Mouse (Mus musculus) mouse embryonic stem cell (cell line): Measurements from ENCODE around the gene Fer.

ENCODE experiments used
- in situ Hi-C, 2 experiments: fragments of 300-500 bp; cut with MboI; formaldehyde crosslinking; loops; 1 replicate in 1 of 2; 3 replicates in 1 of 2; pipeline ENCODE4 v1.14.3; 2019 to 2020; ENCODE audit warnings: low sequenced_read_pairs in 2 of 2, low pct_unique_long_range_greater_than_20kb in 1 of 2, mixed read lengths in 1 of 2; ENCODE audit not compliant: unreplicated experiment in 1 of 2

The Fer gene

DNA sequence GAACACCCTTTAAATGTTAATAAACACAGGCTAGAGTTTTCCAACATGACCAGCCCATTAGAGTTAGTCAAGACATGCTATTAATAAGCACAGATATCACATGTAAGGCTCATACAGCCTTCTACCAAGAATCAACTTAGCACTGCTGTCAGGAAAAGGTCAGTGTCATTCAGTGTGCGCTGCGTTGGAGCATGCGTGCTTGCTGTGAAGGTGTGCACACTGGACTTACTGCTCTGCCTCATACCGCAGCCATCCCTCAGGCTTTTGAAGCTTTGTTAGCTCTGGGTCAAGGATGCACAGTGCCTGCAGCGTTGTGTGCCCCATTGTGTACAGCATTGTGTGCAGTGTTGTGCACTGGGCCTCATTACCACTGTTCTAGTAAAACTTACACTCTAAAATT, 250.8 kb downstream of the Fer start:
- in situ Hi-C loops, result no loop called here

DNA sequence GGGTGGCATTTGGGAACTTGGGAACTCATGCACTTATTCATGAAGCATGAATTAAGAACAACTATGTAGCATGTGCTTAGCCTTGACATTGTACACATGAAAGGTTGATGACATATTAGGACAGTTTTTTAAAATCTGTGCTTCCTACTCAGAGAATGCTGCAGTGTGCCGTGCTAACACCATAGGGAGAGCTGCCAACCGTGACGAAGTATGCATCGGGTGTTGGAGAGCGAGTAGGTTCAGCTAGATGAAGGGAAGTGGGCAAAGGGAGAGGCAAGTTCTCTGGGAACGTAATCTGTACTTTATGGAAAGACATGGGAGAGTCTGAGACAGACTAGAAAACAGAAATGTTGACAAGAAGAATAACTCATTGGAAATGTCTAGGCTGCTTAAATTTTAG, 253.9 kb downstream of the Fer start:
- in situ Hi-C loops, result no loop called here

DNA sequence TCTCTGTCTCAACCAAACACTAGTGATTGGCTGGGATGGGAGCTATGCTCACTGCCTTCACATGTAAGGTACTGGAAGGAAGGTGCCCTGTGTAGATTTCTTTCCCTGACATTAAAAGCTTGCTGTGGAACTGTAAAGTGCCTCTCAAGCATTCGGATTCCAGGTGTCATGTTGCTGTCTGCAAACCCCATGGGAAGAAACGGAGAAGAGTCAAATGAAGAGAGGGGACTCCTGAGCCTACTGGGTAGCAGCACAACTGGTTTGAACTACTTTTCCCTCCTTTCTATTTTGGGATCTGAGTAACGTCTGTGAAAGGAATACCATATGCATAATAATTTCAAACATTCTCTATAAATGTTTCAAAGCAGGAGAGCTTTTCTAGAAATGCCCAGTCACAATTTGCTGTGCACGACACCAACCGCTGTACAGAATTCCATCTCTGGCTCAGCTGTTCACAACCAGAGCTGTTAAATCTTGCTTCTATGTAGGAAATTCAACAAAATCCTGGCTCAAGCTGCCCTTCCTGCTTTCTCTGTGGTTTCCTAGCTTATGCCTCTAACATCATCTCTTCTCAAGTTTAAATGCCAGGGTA, 256.9 kb downstream of the Fer start:
- in situ Hi-C loops, result no loop called here

DNA sequence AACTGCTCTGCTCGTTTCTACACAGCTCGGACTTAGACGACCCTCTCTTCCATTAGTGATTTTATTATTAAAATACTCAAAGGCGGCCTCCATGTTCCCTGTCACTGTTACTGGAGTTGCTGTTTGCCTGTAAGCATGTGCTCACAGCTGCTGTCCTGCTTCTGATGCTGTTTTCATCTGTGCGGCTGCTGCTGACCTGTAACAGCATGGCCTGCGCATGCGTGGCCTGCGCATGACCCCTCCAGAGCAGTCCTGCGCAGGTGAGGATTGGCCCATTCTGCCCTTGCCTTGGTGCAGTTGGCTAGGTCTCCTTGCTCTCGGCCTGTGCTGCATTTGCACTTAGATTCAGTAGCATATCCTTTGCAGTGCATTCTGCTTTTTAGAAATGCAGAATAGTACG, 259.7 kb downstream of the Fer start:
- in situ Hi-C loops, result no loop called here

DNA sequence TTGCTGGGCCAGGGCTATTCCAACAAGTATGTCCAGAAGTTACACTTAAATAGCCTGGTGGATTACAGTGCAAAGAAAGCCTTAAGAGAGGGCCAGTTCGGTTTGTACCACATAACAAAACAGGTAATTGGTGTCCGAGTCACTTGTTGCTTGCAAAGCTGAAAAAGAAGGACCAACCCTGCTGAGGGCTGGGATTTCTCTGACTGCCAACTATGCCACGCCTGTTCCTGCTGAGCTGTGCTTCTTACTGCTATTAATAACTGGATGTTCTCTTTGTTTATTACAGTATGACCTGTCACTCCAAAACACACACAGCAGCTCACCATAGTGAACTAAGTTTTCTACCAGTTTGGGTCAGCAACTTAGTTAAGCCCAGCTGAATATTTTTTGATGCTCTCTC, 260.9 kb downstream of the Fer start:
- in situ Hi-C loops, result no loop called here

DNA sequence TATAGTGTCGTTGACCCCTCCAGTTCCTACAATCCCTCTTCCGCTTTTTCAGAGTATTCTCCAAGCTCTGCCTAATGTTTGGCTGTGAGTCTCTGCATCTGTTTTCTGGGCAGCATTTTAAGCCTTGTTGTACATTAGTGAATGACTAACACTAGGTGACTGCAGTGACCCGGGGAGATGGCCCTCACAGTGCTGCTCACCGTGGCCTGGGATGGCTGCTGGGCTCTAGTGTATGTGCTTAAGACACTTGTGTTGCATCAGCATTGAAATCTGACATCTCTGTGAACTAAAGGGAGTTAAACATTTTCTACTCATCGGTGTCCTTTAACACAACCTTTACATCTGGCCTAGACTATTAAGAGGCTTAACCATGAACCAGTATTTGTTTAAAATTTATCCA, 264.0 kb downstream of the Fer start:
- in situ Hi-C loops, result no loop called here

DNA sequence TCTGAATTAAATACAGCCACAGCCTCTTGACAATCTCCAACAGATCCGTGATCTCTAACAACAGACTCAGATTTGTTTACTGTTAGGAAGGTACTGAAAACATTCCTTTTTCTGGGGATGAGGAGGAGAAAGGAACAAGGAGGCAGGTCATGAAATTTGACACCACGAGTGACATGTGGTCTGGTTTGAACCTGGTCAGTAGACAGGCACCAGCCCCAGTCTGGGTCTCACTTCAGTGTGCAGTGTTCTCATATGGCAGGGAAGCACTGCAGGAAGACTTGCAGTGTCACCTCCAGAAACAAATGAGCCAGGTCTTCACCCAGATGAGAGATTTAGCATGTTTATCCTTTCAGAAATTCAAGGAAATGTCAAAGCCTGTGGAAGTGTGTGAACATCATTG, 266.9 kb downstream of the Fer start:
- in situ Hi-C loops, result no loop called here

DNA sequence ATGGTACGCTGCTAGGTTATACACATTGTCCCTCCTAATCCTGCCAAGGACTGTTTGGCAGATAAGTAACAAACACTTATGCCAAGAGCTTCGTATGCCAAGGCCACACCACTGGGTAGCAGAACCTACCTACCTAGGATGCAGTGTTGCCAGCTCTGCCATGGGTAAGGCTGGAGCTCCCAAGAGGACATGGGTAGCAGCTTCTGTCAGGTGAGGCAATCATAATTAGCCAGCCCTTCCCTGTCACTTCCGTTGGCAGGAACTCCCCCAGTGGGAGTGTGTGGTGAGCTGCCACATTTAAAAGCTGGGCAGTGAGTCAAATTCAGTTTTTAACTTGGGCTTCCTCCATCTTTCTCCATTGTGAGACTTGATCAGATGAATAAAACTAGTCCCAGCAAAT, 267.5 kb downstream of the Fer start:
- in situ Hi-C loops, result no loop called here

DNA sequence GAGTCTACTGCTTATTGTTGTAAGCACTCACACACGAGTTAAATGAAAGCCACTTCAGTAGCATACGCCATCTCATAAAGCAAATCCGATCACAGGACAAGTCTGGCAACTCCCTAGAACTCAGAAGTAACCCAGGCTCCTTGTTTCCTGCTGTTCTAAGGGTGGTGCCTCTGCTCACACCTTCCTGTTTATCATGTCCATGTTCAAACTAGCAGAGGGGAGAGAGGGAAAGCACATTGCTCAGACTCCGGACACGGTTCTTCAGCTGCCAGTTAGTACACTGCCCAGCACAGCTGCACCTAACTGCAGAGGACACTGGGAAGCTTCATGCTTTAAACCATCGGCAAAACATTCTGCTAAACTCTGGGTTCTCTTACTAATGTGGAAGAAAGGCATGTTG, 269.3 kb downstream of the Fer start:
- in situ Hi-C loops, result no loop called here

DNA sequence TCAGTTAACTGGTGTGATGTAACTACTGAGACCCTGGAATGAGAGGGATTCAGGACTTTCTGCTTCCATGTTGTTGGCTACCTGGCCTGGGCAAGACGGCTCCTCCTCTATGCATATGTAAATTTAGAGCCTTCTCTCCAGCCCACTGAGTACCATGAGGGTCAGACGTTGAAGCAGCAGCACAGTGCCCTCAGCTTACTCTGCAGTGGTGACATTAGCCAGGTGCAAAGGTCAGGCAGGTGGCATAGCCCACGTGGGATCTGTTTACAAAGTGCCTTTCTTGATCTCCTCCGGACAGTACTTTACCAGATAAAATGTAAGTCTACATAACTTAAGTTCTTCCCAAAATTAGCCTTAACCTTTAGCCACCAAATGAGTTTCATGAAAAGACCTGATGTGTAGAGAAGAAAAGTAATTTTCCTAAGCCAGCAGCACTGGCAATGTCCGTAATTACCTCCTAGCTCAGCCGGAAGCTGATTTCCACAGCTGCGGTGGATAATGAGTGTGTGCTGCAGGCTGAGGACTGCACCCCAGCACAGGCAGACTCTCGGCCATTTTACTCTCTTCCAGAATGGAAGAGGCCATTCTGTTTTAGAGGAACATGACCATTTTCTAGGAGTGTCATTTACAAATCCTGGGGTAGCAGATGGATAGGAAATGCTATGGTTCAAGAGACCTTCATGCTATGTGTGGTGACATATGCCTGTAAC, 273.2 kb downstream of the Fer start:
- in situ Hi-C loops, result no loop called here

DNA sequence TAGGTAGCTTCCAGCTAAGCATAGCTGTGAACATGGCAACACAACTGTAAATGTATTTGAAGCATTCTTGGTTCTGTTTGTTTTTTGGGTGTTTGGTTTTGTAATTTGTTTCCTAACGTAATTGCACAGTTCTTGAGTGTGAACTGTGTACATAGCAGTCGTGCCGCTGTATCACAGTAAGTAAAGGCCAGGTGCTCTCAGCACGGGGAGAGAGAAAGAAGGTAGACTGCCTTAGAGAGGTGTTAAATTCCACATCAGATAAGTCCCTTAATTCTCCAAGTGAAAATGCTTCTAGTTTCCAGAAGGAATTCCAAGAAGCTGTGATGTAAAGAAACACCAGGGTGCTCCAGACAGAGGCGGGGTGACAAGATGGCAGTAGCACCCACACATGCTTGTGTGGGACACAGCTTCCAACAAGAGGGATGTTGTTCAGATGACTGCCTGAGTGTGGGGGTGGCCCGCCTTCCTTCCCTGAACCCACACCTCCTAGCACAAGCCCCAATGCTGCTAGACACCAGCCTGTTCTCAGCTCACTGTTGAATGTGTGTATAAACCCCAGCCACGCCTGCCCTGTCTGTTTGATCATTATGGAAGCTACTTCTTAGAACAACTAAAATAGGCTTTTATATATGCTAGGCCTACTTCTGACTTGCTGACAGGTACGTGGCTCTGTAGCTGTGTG, 275.3 kb downstream of the Fer start:
- in situ Hi-C loops, result no loop called here

DNA sequence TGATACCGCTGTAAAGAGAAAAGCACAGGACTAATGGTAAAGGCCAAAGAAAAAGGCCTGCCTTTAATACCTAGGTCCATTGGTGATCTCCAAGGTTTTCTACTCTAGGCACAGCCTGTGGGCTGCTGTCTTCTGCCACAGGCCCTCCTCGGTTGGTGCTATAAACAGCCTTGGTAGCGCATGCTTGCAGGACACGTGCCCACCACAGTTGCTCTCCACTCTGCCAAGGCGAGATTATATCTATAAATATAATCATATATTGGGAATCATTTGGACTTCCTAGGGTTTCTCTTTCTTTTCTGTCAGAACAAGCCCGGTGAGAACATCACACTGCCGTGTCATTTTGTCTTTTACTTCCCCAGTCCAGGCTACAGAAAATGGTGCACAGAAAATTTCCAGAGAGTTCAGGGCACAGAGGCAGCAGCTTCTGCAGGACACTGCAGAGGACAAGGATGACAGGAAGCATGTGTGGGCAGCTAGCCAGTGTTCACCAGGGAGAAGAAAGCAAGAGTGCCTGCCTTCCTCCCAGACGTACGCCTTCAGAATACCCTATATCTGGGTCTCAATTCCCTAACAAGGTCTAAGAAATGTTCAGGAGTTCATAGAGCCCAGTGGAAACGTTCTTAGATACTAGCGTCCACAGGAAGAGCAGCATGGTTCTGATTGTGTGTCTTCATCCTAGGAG, 276.5 kb downstream of the Fer start:
- in situ Hi-C loops, result no loop called here

DNA sequence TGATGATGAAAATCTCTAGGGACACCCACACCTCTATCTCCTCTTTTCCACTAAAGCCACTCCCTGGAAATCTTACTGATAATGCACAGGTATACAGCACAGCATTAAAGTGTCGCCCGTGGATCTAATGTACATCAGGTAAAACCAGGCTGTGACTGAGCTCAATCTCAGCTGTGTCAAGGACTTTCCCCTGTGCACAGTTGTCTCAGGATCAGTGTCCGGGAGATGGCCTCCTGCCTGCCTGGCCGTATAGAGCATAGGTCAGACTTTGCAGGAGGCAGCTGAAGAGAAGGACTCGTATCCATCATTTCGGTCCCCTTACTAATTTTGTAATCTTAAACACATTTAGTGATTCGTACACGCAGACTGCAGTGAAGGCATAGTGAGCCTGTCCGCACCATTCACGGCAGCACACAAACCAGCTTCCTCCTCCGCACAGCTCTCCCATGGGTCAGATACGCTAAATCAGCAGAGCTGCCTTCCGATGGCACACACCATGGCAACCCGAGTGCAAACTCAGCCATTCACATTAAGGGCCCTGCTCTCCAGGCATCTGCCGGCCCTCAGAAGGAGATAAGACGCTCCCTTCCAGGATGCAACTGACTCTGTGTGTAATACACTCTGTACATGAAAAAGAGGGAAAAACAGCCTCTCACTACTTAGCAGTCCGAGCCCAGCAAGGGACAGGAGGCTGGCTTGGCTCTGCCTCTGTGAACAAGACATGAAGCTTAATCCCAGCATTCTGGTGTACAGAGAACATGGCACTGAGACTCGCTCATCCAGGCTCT, 277.4 kb downstream of the Fer start:
- in situ Hi-C loops, result no loop called here

DNA sequence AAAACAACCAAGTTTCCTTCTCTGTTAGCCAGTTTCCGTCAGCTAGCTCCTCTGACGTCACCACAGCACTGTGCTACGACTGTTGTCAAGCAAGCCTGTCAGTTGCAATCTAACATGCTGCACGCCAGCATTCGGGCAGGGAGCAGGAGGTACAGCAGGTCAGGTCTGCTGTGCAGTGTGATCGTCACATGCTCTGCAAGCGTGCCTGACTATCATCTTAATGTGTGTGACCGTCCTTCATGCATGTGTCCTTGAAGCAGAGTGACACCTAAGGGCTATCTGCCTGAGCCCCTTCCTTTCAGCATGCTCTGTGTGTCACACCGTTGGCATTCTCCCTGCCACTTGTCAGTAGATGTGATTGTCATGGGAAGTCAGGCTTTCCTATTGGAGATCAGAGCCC, 279.0 kb downstream of the Fer start:
- in situ Hi-C loops, result no loop called here

DNA sequence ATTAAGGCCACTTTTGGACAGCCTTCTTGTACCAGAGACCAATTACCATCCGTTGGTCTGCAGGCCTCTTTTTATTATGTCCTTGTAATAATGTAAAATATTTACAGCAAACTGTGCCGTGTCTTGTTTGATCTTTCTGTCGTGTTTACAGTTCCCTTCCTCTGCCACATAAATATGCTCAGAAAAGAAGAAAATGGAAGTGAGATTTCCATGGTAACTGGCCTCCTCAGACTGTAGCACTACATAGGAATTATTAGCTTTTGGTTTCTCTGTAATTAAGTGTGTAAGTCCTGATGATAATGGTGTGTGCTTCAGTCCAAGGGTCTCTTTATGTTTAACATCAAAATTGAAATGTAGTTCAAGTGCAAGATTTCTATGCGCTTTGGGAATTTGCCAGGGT, 283.5 kb downstream of the Fer start:
- in situ Hi-C loops, result no loop called here

DNA sequence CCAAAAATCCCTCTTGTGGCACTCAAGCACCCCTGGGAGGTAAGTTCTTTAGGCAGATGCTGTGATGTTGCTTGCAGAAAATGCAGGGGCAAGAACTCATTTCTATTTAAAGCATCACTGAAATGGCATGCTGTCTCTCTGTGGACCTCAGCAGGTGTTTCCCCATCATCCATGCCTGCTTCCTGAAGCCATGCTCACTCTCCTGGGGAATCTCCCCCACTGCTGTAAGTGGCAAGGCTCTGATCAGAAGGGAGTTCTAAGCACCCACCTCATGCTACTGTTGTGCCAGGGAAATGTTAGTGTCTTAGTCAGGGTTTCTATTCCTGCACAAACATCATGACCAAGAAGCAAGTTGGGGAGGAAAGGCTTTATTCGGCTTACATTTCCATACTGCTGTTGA, 287.9 kb downstream of the Fer start:
- in situ Hi-C loops, result no loop called here

DNA sequence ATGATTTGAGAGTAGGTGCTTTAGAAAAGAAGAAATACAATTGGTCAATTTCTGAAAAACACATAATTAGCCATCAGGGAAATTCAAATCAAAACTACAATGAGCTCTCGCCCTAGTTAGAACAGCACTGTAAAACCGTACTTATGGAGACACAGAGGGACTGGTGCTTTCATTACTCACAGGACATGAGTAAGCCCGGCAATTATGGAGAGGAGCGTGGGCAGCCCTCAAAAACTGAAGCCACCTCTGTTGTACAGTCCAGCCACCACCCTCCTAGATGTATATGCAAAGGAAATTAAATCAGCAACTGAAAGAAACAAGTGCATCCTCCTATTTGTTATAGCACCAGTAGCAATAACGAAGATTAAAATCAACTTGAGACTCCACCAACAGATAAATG, 304.9 kb downstream of the Fer start:
- in situ Hi-C loops, result no loop called here

DNA sequence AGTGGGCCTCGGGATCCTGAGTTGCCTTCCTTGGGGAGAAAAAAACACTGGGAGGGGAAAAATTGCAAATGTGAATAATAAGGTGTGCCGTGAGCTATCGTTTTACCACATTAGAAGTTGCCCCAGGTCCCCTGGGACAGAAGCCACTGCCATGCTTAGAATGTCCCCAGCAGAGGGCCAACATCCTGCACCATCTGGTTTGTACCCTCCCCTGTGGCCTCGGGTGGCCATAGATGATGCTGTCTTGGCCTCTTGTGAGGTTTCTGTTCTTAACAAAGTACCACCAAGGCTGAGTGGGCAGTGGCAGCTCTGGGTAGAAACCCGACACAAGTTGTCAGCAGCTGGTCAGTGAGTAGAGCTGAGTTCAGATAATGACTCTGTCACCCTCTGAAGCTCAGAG, 307.2 kb downstream of the Fer start:
- in situ Hi-C loops, result no loop called here

DNA sequence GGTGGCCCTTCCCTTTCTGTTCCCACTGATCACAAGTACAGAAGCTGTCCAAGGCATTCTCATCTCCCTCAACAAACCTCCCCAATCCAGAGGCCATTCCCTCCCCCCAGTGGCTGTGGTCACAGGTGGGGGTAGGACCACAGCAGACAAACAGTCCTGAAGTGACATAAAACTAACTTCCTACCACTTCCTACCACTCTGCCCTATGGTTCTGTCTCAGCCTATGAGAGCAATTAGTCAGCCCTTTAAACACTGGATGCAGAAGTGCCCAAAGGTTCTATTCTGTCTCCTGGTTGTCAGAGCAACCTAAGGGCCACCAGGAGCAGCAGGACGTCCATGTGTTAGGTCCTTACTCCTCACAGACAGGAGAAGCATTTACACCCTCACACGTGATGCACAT, 309.6 kb downstream of the Fer start:
- in situ Hi-C loops, result no loop called here
